Mouse (Mus musculus): ENCODE measurements around the gene Gdpd1.

DNA sequence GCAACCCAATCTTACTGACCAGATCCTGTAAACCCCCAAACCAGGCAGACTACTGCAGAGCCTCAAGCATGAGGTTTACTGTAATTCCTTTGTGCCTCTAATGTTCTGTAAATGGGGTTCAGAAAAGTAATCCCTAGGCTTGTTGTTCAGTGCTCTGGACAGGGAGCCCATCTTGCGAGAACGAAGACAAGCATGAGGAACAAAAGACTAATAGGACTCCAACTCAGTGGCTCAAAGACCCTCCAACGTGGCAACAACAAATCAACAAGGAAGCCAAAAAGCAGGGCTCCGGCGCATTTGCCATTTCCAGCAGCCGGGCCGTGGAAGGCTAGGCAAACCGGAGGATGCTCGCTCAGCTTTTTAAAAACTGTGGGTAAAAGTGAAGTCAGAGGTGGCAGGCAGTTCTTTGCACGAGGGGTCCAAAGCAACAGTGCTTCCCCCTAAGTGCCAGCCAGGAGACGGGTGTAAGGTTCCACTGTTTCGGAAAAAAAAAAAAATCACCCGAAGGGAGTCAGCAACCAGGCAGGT is 81.3 kb downstream of the Gdpd1 start:
- no peak for TF ChIP-seq POLR2A (IDR thresholded peaks at IDR 0.05; ENCODE audit: borderline replicate concordance, extremely low read depth, insufficient read depth, insufficient read length, poor library complexity, severe bottlenecking)
- TF ChIP-seq CTCF (IDR thresholded peaks at IDR 0.05; ENCODE audit: borderline replicate concordance, extremely low read depth, insufficient read depth, insufficient read length): no peak

All from brain, embryonic 14.5 days (tissue).